Mouse (Mus musculus): ENCODE results near the gene Fkbp1b. TPM values are rescaled to one million over a fixed set of nuclear protein-coding genes. Genes with fewer than 3 reads are reported as not detected.

Fkbp1b gene
- polyA plus RNA-seq, 1 experiment from 2014 or later = 9.4 TPM

DNA sequence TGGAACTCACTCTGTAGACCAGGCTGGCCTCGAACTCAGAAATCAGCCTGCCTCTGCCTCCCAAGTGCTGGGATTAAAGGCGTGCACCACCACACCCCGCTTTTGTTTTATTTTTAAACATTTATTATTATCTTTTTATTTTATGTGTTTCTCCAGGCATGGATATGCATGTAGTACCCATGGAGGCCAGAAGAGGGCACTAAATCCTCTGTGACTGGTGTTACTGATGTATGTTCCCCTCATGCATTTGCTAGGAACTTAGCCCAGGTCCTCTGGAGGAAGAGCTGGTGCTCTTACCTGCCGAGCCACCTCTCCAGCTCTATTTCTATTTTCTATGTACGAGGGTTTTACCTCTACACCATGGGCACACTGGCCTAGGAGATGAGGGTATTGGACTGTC, 14.8 kb upstream of the Fkbp1b start:
- DNase-seq (peak; percentile 40), ATAC-seq (ENCODE audit: insufficient read depth) (no peak)
- Histone ChIP-seq H3K9ac (no peak overlapping the region), H3K4me3 (ENCODE audit: low read depth, low read length) (no peak overlapping the region), H3K4me1 (ENCODE audit: insufficient read depth) (no peaks in the 10 kb centered on the region), H3K27ac (ENCODE audit: low read depth) (no peak overlapping the region), H3K9me3 (ENCODE audit: low read depth, low read length) (no peaks in the 10 kb centered on the region), H3K36me3 (ENCODE audit: insufficient read depth) (peaks cover 25% of the 10 kb centered on the region; the same call in 1 of the 2 replicates), H3K27me3 (ENCODE audit: insufficient read depth, low read length) (no peaks in the 10 kb centered on the region), H3K4me2 (no peak overlapping the region)
- WGBS = 90% methylated on average over 5 of the region's 5 CpGs
- TF ChIP-seq CTCF (IDR thresholded peaks at IDR 0.05; ENCODE audit: low read depth) = peak; percentile 48

- Histone ChIP-seq H3K27ac (ENCODE audit: low read depth) (peak overlapping the region; percentile 69), H3K4me2 (peak overlapping the region; percentile 79)
- 0% methylated on average over 12 of the region's 12 CpGs for WGBS
Observed at GRCm38 (mm10) chr12:4843741-4844140, 2.4 kb upstream of the Fkbp1b start.

GRCm38 (mm10) chr12:4842890-4843597, 1.7 kb upstream of the Fkbp1b start, which contains the start of gene Wdcp:
Gene Wdcp, plus strand, starts transcription at chr12:4843303.
- DNase-seq (peak; percentile 97), ATAC-seq (ENCODE audit: insufficient read depth) (peak; percentile 91)
- H3K9ac ChIP-seq = peak within 1 kb of the TSS; percentile 65
- H3K4me1 ChIP-seq (ENCODE audit: insufficient read depth) = 0 out of 2 replicates have a peak, but pooled peaks cover 7% of the 10 kb centered on the region
- no peak for TF ChIP-seq CTCF (IDR thresholded peaks at IDR 0.05; ENCODE audit: low read depth)
- H3K27me3 ChIP-seq (ENCODE audit: insufficient read depth, low read length) = 0 out of 2 replicates have a peak, but pooled peaks cover 5% of the 10 kb centered on the region
- H3K4me3 ChIP-seq (ENCODE audit: low read depth, low read length) = peak within 1 kb of the TSS; percentile 64
- H3K36me3 ChIP-seq (ENCODE audit: insufficient read depth) = no peaks in the 10 kb centered on the region
- peak within 1 kb of the TSS; percentile 95 for H3K4me2 ChIP-seq
- no peaks in the 10 kb centered on the region for H3K9me3 ChIP-seq (ENCODE audit: low read depth, low read length)
- WGBS = under 1% methylated on average over 30 of the region's 30 CpGs
- H3K27ac ChIP-seq (ENCODE audit: low read depth) = peak within 1 kb of the TSS; percentile 69

More at GRCm38 (mm10) chr12:4843741-4844140, 2.4 kb upstream of the Fkbp1b start:
- peak; percentile 74 for DNase-seq
- Histone ChIP-seq H3K4me3 (ENCODE audit: low read depth, low read length) (peak overlapping the region; percentile 64), H3K9ac (peak overlapping the region; percentile 65), H3K27me3 (ENCODE audit: insufficient read depth, low read length) (0 out of 2 replicates have a peak, but pooled peaks cover 5% of the 10 kb centered on the region), H3K9me3 (ENCODE audit: low read depth, low read length) (no peaks in the 10 kb centered on the region), H3K4me1 (ENCODE audit: insufficient read depth) (0 out of 2 replicates have a peak, but pooled peaks cover 7% of the 10 kb centered on the region), H3K36me3 (ENCODE audit: insufficient read depth) (no peaks in the 10 kb centered on the region)
- peak; percentile 37 for ATAC-seq (ENCODE audit: insufficient read depth)
- no peak for TF ChIP-seq CTCF (IDR thresholded peaks at IDR 0.05; ENCODE audit: low read depth)

GRCm38 (mm10) chr12:4842456-4842855, 1.1 kb upstream of the Fkbp1b start:
- Histone ChIP-seq H3K9me3 (ENCODE audit: low read depth, low read length) (no peaks in the 10 kb centered on the region), H3K27me3 (ENCODE audit: insufficient read depth, low read length) (0 out of 2 replicates have a peak, but pooled peaks cover 5% of the 10 kb centered on the region), H3K4me1 (ENCODE audit: insufficient read depth) (0 out of 2 replicates have a peak, but pooled peaks cover 7% of the 10 kb centered on the region), H3K4me2 (peak overlapping the region; percentile 79), H3K4me3 (ENCODE audit: low read depth, low read length) (no peak overlapping the region), H3K9ac (no peak overlapping the region), H3K27ac (ENCODE audit: low read depth) (no peak overlapping the region), H3K36me3 (ENCODE audit: insufficient read depth) (no peaks in the 10 kb centered on the region)
- 82% methylated on average over 8 of the region's 8 CpGs for WGBS
- TF ChIP-seq CTCF (IDR thresholded peaks at IDR 0.05; ENCODE audit: low read depth) = no peak
- DNase-seq (no peak), ATAC-seq (ENCODE audit: insufficient read depth) (no peak)

DNA sequence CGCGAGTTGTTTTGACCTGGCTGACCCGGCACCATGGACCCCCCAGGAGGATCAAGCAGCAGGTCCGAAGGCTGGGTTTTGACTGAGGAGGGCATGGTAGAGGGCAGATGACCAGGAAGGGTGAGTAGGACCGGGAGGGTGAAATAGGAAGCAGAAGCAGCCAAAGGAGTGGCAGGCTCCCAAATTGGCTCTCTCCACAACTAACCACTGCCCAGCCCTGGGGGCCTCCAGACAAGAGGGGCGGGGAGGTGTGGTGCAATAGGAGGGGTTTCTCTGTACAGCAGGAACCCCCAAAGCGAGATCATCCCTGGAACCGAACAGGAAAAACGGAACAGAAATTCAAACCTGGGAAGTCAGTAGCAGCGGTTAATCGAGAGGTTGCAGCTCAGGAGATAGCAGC, 650 bp downstream of the Fkbp1b start:
- H3K27ac ChIP-seq (ENCODE audit: low read depth) = no peak overlapping the region
- H3K36me3 ChIP-seq (ENCODE audit: insufficient read depth) = no peaks in the 10 kb centered on the region
- no peak for TF ChIP-seq CTCF (IDR thresholded peaks at IDR 0.05; ENCODE audit: low read depth)
- no peak for DNase-seq
- 0 out of 2 replicates have a peak, but pooled peaks have one; percentile 6 for ATAC-seq (ENCODE audit: insufficient read depth)
- no peaks in the 10 kb centered on the region for H3K9me3 ChIP-seq (ENCODE audit: low read depth, low read length)
- peak overlapping the region; percentile 95 for H3K4me2 ChIP-seq
- H3K4me3 ChIP-seq (ENCODE audit: low read depth, low read length) = peak overlapping the region; percentile 72
- 0 out of 2 replicates have a peak, but pooled peaks cover 7% of the 10 kb centered on the region for H3K4me1 ChIP-seq (ENCODE audit: insufficient read depth)
- H3K27me3 ChIP-seq (ENCODE audit: insufficient read depth, low read length) = 0 out of 2 replicates have a peak, but pooled peaks cover 5% of the 10 kb centered on the region
- H3K9ac ChIP-seq = peak overlapping the region; percentile 66
- 1% methylated on average over 11 of the region's 11 CpGs for WGBS

DNA sequence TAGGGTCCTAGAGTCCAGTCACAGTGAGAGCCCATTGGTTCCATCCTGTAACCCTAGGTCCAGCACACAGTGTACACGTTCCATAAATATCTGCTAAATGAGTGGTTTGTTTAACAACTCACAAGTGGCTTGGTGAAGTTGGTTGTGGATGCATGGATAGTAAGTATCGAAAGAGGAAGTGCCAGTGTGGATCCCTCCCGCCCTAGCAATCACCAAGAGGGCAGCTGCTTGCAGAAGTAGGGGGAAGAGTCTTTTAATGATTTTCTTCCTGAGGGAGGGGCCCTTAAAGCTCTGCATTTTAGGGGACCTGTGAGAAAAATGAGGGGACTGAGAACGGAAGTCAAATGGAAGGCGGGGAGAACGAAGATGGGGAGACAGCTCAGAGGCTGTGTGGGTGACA, 1.4 kb downstream of the Fkbp1b start:
- Histone ChIP-seq H3K9me3 (ENCODE audit: low read depth, low read length) (no peaks in the 10 kb centered on the region), H3K4me1 (ENCODE audit: insufficient read depth) (0 out of 2 replicates have a peak, but pooled peaks cover 7% of the 10 kb centered on the region), H3K27me3 (ENCODE audit: insufficient read depth, low read length) (0 out of 2 replicates have a peak, but pooled peaks cover 5% of the 10 kb centered on the region), H3K36me3 (ENCODE audit: insufficient read depth) (no peaks in the 10 kb centered on the region), H3K4me3 (ENCODE audit: low read depth, low read length) (no peak overlapping the region), H3K4me2 (no peak overlapping the region), H3K27ac (ENCODE audit: low read depth) (no peak overlapping the region), H3K9ac (no peak overlapping the region)
- no peak for DNase-seq
- TF ChIP-seq CTCF (IDR thresholded peaks at IDR 0.05; ENCODE audit: low read depth) = no peak
- ATAC-seq (ENCODE audit: insufficient read depth) = no peak
- WGBS = 54% methylated on average over 6 of the region's 6 CpGs

DNA sequence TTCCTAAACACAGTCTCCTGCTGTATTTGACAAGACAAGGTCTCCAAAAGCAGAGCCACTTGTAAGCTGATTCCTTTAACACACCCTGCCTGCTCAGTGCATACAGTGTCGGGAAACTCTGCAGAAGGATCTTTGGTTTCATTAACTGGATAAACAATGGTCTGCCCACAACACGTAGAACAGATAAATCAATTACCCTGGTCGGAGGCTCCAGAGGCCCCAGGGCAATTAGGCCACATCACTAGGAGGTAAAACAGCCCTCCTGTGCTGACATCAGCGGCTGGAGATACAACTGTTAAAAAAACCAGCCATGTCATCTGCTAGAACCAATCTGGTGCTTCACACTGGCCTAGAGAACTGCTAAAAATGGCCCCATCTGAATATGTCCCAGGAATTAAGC, 4.4 kb downstream of the Fkbp1b start:
- no peak for ATAC-seq (ENCODE audit: insufficient read depth)
- DNase-seq = no peak
- no peak for TF ChIP-seq CTCF (IDR thresholded peaks at IDR 0.05; ENCODE audit: low read depth)
- 31% methylated on average over 4 of the region's 4 CpGs for WGBS
- Histone ChIP-seq H3K4me3 (ENCODE audit: low read depth, low read length) (no peak overlapping the region), H3K27ac (ENCODE audit: low read depth) (no peak overlapping the region), H3K4me1 (ENCODE audit: insufficient read depth) (no peaks in the 10 kb centered on the region), H3K4me2 (no peak overlapping the region), H3K9me3 (ENCODE audit: low read depth, low read length) (no peaks in the 10 kb centered on the region), H3K27me3 (ENCODE audit: insufficient read depth, low read length) (0 out of 2 replicates have a peak, but pooled peaks cover 5% of the 10 kb centered on the region), H3K9ac (no peak overlapping the region), H3K36me3 (ENCODE audit: insufficient read depth) (peaks cover 3% of the 10 kb centered on the region)
